Mouse (Mus musculus) kidney, adult 2 months (tissue): ENCODE data around the gene Car9.

Experiments
- CTCF ChIP-seq: fragments of 200-500 bp; conservative IDR thresholded peaks from 2 replicates; pipeline ENCODE4 v1.5.1; 2011; ENCODE audit warnings: low read depth, mild to moderate bottlenecking, control low read depth, low read length, moderate library complexity, mixed read lengths; ENCODE audit not compliant: insufficient read depth, insufficient read length
- POLR2A ChIP-seq: fragments of 200-500 bp; IDR thresholded peaks from one replicate; pipeline ENCODE4 v1.6.1; 2011; ENCODE audit warnings: low read depth, low read length, control low read depth

DNA sequence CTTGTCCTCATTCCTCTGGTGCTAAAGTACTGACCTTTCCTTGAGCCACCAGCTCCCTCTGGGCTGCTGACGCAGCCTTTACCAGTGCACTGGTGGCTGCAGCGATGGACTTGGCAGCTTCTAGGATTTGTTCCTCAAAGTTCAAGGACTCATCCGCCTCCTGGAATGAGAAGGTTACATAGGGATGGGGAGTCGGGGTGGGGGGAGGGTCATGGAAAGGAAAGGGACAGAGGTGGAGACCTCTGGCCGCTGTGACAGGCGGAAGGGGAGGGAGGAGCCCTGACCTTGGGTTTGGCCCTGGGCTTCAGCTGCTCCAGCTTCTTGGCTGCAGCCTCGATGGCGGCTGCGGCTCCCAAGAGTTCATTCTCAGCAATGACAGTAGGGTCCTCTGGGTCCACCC is 26.5 kb downstream of the Car9 start:
- TF ChIP-seq CTCF (no peak), POLR2A (no peak)
